Mouse (Mus musculus) bone marrow, adult 2 months (tissue): Measurements from ENCODE around the gene Mitf.

Source experiments
- CTCF ChIP-seq: fragments of 200-500 bp; IDR thresholded peaks from 2 replicates; pipeline ENCODE4 v1.5.1; 2011; ENCODE audit warnings: low read length, control low read depth; ENCODE audit not compliant: control insufficient read depth, insufficient read depth
- POLR2A ChIP-seq: fragments of 200-500 bp; IDR thresholded peaks from 2 replicates; pipeline ENCODE4 v1.6.1; 2011; ENCODE audit warnings: low read depth, mild to moderate bottlenecking, control low read depth, low read length, borderline replicate concordance; ENCODE audit not compliant: control insufficient read depth

DNA sequence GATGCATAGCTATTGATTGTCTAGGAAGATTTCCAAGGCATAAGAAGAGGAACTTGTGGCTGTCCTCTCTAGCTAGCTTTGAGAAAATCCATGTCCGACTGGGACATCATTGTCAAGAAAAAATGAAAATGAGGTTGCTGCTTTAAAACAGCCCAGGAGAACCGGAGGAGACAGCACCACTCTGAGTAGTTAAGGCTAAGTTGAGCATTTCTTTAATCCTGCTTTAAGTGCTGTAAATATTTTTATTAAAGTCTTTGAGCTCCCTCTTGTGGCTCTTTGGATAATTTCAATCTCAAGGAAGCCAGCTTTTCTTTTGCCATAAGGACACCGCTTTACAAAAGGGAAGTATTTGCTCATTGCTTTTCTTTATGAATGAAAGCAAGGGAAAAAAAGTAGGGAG, 196.3 kb downstream of the Mitf start:
- no peak for TF ChIP-seq POLR2A
- no peak for TF ChIP-seq CTCF
